Mouse (Mus musculus) heart, embryonic 16.5 days (tissue): ENCODE data around the gene Thg1l. TPM values are rescaled to one million over a fixed set of nuclear protein-coding genes. Genes with fewer than 3 reads are reported as not detected.

ENCODE experiments used
- ATAC-seq: fragments of 200-750 bp; cut with Nextera tagmentation; replicated peaks from 2 replicates; pipeline ENCODE4 v1.8.0; 2017; ENCODE audit warnings: moderate number of reproducible peaks; ENCODE audit not compliant: insufficient read depth, low FRiP score; ENCODE audit errors: extremely low read depth
- H3K27ac ChIP-seq: fragments of 300-500 bp; sonication (generic); 2 replicates; pipeline ENCODE4 v1.5.1; 2014; ENCODE audit warnings: mild to moderate bottlenecking, low read length, control low read depth, moderate library complexity
- H3K27me3 ChIP-seq: fragments of 300-500 bp; sonication (generic); 2 replicates; pipeline ENCODE4 v1.6.1; 2014; ENCODE audit warnings: low read length, mixed read lengths; ENCODE audit not compliant: control insufficient read depth, insufficient read depth
- H3K36me3 ChIP-seq: fragments of 300-500 bp; sonication (generic); 2 replicates; pipeline ENCODE4 v1.6.1; 2014; ENCODE audit not compliant: control insufficient read depth, insufficient read depth
- H3K4me1 ChIP-seq: fragments of 300-500 bp; sonication (generic); 2 replicates; pipeline ENCODE4 v1.6.1; 2014; ENCODE audit warnings: low read length, mixed read lengths; ENCODE audit not compliant: control insufficient read depth, insufficient read depth
- H3K4me2 ChIP-seq: fragments of 300-500 bp; sonication (generic); 2 replicates; pipeline ENCODE4 v1.6.1; 2014; ENCODE audit warnings: low read depth, mild to moderate bottlenecking, control low read depth, low read length
- H3K4me3 ChIP-seq: fragments of 300-500 bp; sonication (generic); 2 replicates; pipeline ENCODE4 v1.5.1; 2014; ENCODE audit warnings: mild to moderate bottlenecking, control low read depth, low read length
- H3K9ac ChIP-seq: fragments of 300-500 bp; sonication (generic); 2 replicates; pipeline ENCODE4 v1.6.1; 2014; ENCODE audit warnings: low read length, control low read depth
- H3K9me3 ChIP-seq: fragments of 300-500 bp; sonication (generic); replicated peaks from 2 replicates; pipeline ENCODE4 v1.6.1; 2016; ENCODE audit warnings: low read length; ENCODE audit not compliant: control insufficient read depth
- WGBS: fragments of 180-500 bp; shearing (Covaris S2); extraction: QIAGEN DNeasy Blood & Tissue Kit; methylation state at CpG from one replicate; pipeline ENCODE4 v1.1.7; 2014; 5-methylcytosine and 5-hydroxymethylcytosine counted together
- polyA plus RNA-seq: library from polyadenylated mRNA; unstranded; fragments of >200 nt; fragmentation: Nextera tagmentation; extraction: Ambion mirVana; gene quantifications from 2 replicates; pipeline ENCODE4 v1.2.1, GENCODE M21; 2015

Gene Thg1l
- polyA plus RNA-seq, 1 experiment from 2014 or later, result 7.4 TPM

DNA sequence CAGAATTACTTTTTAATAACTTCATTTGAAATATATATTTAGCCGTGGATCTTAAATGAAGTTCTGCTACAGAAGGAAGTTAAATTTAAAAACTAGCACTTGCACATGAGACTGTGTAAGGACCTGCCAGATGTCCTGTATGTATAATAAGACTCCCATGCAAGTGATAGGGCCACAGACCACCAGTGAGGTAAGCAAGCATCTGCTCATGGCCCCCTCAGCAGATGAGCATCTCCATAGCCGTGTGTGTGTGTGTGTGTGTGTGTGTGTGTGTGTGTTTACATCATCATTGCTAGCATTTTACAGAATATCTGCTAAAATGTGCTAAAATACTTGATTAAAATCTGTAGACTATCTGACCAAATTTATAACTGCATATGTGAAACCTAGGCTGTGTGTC, 57.9 kb downstream of the Thg1l start:
- peaks cover 27% of the 10 kb centered on the region for H3K36me3 ChIP-seq
- no peaks in the 10 kb centered on the region for H3K27me3 ChIP-seq
- ATAC-seq, result no peak
- H3K4me3 ChIP-seq, result no peak overlapping the region
- H3K9me3 ChIP-seq, result no peaks in the 10 kb centered on the region
- 82% methylated on average over 2 of the region's 2 CpGs for WGBS
- H3K27ac ChIP-seq, result no peak overlapping the region
- H3K4me1 ChIP-seq, result peaks cover 7% of the 10 kb centered on the region
- H3K9ac ChIP-seq, result no peak overlapping the region
- H3K4me2 ChIP-seq, result no peak overlapping the region

Other genes starting within 250 kb of the Thg1l start
- gene Clint1, start 103.4 kb downstream of the Thg1l start, polyA plus RNA-seq, result 47.8 and 56.4 TPM in 2 replicates
- gene Lsm11, start 10.6 kb downstream of the Thg1l start, polyA plus RNA-seq, result 5.6 and 6.1 TPM in 2 replicates
- gene Sox30, start 24.8 kb upstream of the Thg1l start, polyA plus RNA-seq, result 0.09 TPM in 1 of 2 replicates, not detected in the other
- gene Gm12166, start 96.8 kb upstream of the Thg1l start, polyA plus RNA-seq, result 3.0 and 10.7 TPM in 2 replicates
- 21.3 and 24.4 TPM in 2 replicates for gene Adam19, start 100.5 kb upstream of the Thg1l start, polyA plus RNA-seq
- gene Nipal4, start 211.0 kb upstream of the Thg1l start, polyA plus RNA-seq, result 4.0 and 4.9 TPM in 2 replicates